9 mouse cellular contexts compared by ENCODE assay signal in genomic region chr2:167588774-167589577, GRCm38 (mm10). TPM values are rescaled to one million over a fixed set of nuclear protein-coding genes. Genes with fewer than 3 reads are reported as not detected.
DNase-seq lines count a peak whose midpoint lies in the region; ATAC-seq lines count a peak whose summit lies in the region.
"Had no signal": no experiment of that assay in that cellular context is flagged by ENCODE, and none has a peak within 500 bp of the region (broad histone marks: within the 10 kb centered on the region; RNA-seq: fewer than 3 reads in every experiment).

No protein-coding gene starts in this region.

- H3K4me2 ChIP-seq in forebrain, embryonic 12.5 days = 0 out of 2 replicates have a peak overlapping the region, but pooled peaks have one; percentile 11
- no peak overlapping the region for H3K4me2 ChIP-seq in forebrain, embryonic 15.5 days (replicated peaks)

- no peaks in the 10 kb centered on the region for H3K9me3 ChIP-seq in forebrain, embryonic 12.5 days
- no peaks in the 10 kb centered on the region for H3K9me3 ChIP-seq in forebrain, embryonic 15.5 days
- H3K9me3 ChIP-seq in embryonic facial prominence, embryonic 10.5 days = no peaks in the 10 kb centered on the region

- intact Hi-C loops in heart, postnatal 25 days (cut with DNase I) = no loop called here

- H3K27me3 ChIP-seq in forebrain, embryonic 12.5 days = peaks cover 15% of the 10 kb centered on the region; the same call in 1 of the 2 replicates
- no peaks in the 10 kb centered on the region for H3K27me3 ChIP-seq in forebrain, embryonic 15.5 days
- 0 out of 2 replicates have a peak, but pooled peaks cover 3% of the 10 kb centered on the region for H3K27me3 ChIP-seq in embryonic facial prominence, embryonic 10.5 days (replicated peaks; ENCODE audit: low read depth, poor library complexity, severe bottlenecking)

- H3K27ac ChIP-seq in forebrain, embryonic 12.5 days = 0 out of 2 replicates have a peak overlapping the region, but pooled peaks have one; percentile 43
- no peak overlapping the region for H3K27ac ChIP-seq in forebrain, embryonic 15.5 days (replicated peaks)
- peak overlapping the region; percentile 83 for H3K27ac ChIP-seq in embryonic facial prominence, embryonic 10.5 days (replicated peaks)

- ATAC-seq in forebrain, embryonic 12.5 days (ENCODE audit: low FRiP score) = no peak
- no peak for ATAC-seq in forebrain, embryonic 15.5 days (replicated peaks)
- peak; percentile 86 for ATAC-seq in megakaryocyte-erythroid progenitor cell, adult 5-6 weeks (replicated peaks; ENCODE audit: low FRiP score, low TSS enrichment, poor library complexity, severe bottlenecking)

- H3K4me1 ChIP-seq in forebrain, embryonic 12.5 days = peaks cover 21% of the 10 kb centered on the region
- H3K4me1 ChIP-seq in forebrain, embryonic 15.5 days = no peaks in the 10 kb centered on the region
- peaks cover 68% of the 10 kb centered on the region for H3K4me1 ChIP-seq in embryonic facial prominence, embryonic 10.5 days

- H3K36me3 ChIP-seq in forebrain, embryonic 12.5 days (replicated peaks) = no peaks in the 10 kb centered on the region
- no peaks in the 10 kb centered on the region for H3K36me3 ChIP-seq in forebrain, embryonic 15.5 days
- no peaks in the 10 kb centered on the region for H3K36me3 ChIP-seq in embryonic facial prominence, embryonic 10.5 days (replicated peaks)

- no peak overlapping the region for H3K9ac ChIP-seq in forebrain, embryonic 12.5 days
- no peak overlapping the region for H3K9ac ChIP-seq in forebrain, embryonic 15.5 days (replicated peaks)

- H3K4me3 ChIP-seq in forebrain, embryonic 12.5 days (replicated peaks) = no peak overlapping the region
- H3K4me3 ChIP-seq in forebrain, embryonic 15.5 days = no peak overlapping the region
- peak overlapping the region; percentile 42 for H3K4me3 ChIP-seq in embryonic facial prominence, embryonic 10.5 days
- H3K4me3 ChIP-seq: myocyte had no signal

- WGBS in forebrain, embryonic 12.5 days = 16% methylated on average over 21 of the region's 21 CpGs
- WGBS in forebrain, embryonic 15.5 days = 23% methylated on average over 21 of the region's 21 CpGs
- 10% methylated on average over 21 of the region's 21 CpGs for WGBS in embryonic facial prominence, embryonic 10.5 days

- DNase-seq in embryonic facial prominence, embryonic 10.5 days (ENCODE audit: low spot score) = peak; percentile 48
- DNase-seq in heart, postnatal 25 days (ENCODE audit: low spot score) = peak; percentile 65
- peak; percentile 53 to 69 for DNase-seq in kidney, postnatal 4 days
- DNase-seq in thymus, postnatal 10 days (ENCODE audit: low spot score in 2 of 2) = peak; percentile 31 to 33
- no peak for DNase-seq in cerebellum, adult 18-20 months

RNA-seq across cellular contexts. Expression of gene Ube2v1, which starts 42.9 kb away (rescaled TPM):
- polyA plus RNA-seq in forebrain, embryonic 12.5 days (2016; fragmentation: Nextera tagmentation; extraction: Ambion mirVana) = 303 and 311 TPM in 2 replicates
- polyA plus RNA-seq in forebrain, embryonic 15.5 days (2015; fragmentation: Nextera tagmentation; extraction: Ambion mirVana) = 267 and 269 TPM in 2 replicates
- 384 and 394 TPM in 2 replicates for polyA plus RNA-seq in embryonic facial prominence, embryonic 10.5 days (2016; fragmentation: Nextera tagmentation; extraction: Ambion mirVana)
- total RNA-seq in heart, postnatal 25 days (2021) = 100 to 1,000 TPM in 1 of 2 experiments, 10 to 100 TPM in 1; 99.3 to 105 TPM
- 194 and 207 TPM in 2 replicates for total RNA-seq in megakaryocyte-erythroid progenitor cell, adult 5-6 weeks (2014; fragmentation: Nextera tagmentation)
- 46.6 and 78.6 TPM in 2 replicates for total RNA-seq in megakaryocyte-erythroid progenitor cell, adult 5-6 weeks (2017)

RNA-seq across cellular contexts. Expression of gene Snai1, which starts 51.0 kb away (rescaled TPM):
- polyA plus RNA-seq in forebrain, embryonic 12.5 days (2016; fragmentation: Nextera tagmentation; extraction: Ambion mirVana) = 11.8 and 14.6 TPM in 2 replicates
- 2.1 and 2.7 TPM in 2 replicates for polyA plus RNA-seq in forebrain, embryonic 15.5 days (2015; fragmentation: Nextera tagmentation; extraction: Ambion mirVana)
- polyA plus RNA-seq in embryonic facial prominence, embryonic 10.5 days (2016; fragmentation: Nextera tagmentation; extraction: Ambion mirVana) = 86.3 and 93.8 TPM in 2 replicates
- 1 to 10 TPM; 2.0 to 2.8 TPM for total RNA-seq in heart, postnatal 25 days (2021)
- total RNA-seq in megakaryocyte-erythroid progenitor cell, adult 5-6 weeks (2014; fragmentation: Nextera tagmentation) = 0.37 TPM in 1 of 2 replicates, not detected in the other
- 0.52 TPM in 1 of 2 replicates, not detected in the other for total RNA-seq in megakaryocyte-erythroid progenitor cell, adult 5-6 weeks (2017)

Comparison
In these comparisons a context has a peak if more than half of its experiments do, and no peak if none do; other contexts are left out.
1. DNase-seq: peak in embryonic facial prominence, embryonic 10.5 days (single experiment), heart, postnatal 25 days (single experiment), kidney, postnatal 4 days (2 of 2) and thymus, postnatal 10 days (2 of 2); none in cerebellum, adult 18-20 months (0 of 2).